Mouse (Mus musculus): ENCODE data around the gene Hmces.

- TF ChIP-seq POLR2A (IDR thresholded peaks at IDR 0.05; ENCODE audit: extremely low read depth, insufficient read depth, low read length) = no peak
- TF ChIP-seq CTCF (IDR thresholded peaks at IDR 0.05; ENCODE audit: extremely low read depth, insufficient read depth, low read length) = no peak
Observed at GRCm38 (mm10) chr6:87911559-87911958, 2.2 kb upstream of the Hmces start.
